Mouse (Mus musculus): Measurements from ENCODE around the gene Igfbp6.
"Not testable (repeated sequence)": the region's sequence is repeated elsewhere in the genome, so short reads cannot be mapped to it uniquely, and the experiment has no call there.

Igfbp6 gene

GRCm38 (mm10) chr15:102136129-102136758, 7.9 kb upstream of the Igfbp6 start, which contains the start of gene Spryd3:
Gene Spryd3 (minus strand): TSS chr15:102136234.
- peak; percentile 98 for DNase-seq (ENCODE audit: low read depth, low spot score)

DNA sequence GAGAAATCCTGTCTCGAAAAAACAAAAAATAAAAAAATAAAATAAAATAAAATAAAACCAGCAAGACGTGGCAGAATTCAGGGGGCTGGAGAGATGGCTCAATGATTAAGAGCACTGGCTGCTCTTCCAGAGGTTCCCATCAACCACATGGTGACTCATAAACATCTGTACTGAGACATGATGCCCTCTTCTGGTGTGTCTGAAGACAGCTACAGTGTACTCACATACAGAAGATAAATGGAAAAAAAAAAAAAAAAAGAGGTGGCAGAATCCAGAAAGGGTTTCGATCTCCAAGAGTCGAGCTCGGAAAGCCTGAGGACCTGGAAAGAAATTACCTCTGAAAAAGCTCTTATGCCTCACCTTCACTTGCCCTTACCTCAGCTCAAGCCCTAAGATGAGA, 3.0 kb upstream of the Igfbp6 start:
- DNase-seq (ENCODE audit: low read depth, low spot score), result no peak

DNA sequence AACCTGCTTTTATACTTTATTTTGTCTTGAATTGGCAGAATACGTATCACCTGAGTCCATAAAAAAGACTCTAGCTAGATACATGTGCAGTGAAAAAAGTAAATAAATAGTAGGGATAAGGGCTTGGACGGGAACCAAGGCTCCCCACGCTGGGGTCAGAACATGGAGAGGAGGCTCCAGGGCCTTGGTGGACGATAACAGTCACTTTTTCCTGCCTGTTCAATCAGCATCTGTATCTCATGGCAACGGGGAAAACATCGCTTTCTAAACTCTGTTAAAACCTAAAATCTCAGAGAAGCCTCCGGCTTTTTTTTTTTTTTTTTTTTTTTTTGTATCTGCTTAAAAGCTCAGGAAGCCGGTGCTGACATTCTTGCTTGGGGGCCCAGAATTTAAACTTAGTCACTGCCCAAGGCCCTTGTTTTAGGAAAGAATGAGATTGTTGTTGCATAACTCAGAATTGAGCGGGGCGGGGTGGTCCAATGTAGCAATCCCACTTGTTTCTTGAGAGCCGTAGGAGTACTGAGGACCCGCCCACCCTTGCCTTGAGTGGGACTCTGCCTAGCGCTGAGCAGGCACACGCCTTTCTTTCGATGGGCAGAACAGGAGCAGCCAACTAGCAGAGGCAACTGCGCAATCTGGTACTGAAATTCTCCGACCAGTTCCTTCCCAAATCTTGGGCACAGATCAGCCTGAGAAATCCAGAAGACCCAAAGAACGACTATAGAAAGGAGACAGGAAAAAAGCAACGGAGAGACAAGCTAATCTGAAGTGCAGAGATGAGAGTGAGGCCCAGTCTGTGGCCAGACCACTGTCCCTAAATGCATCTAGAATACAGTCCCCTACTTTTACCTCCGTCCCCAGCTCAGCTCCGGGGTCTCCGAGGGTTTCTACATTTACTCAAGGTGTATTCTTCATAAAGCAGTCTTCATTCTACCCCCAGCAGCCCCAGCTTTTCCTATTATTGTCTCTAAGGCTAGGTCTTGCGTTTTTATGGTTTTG, 949 bp upstream of the Igfbp6 start:
- no peak for DNase-seq (ENCODE audit: low read depth, low spot score)

DNA sequence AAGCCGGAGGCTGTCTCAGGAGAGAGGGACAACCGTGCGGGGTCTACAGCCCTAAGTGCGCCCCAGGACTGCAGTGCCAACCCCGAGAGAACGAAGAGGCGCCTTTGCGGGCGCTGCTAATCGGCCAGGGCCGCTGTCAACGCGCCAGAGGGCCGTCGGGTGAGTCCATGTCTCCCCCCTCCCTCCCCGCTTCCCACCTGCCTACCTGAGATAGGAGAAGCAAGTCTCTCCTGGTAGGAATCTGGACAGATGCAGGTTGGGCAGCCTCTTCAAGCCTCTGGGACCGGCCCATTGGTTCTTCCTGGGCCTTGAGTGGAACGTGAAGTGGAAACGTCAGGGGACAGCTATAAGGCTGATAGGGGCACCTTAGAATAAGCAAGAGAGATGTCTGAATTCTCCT, 564 bp downstream of the Igfbp6 start:
- no peak for DNase-seq (ENCODE audit: low read depth, low spot score)

- no peak for DNase-seq (ENCODE audit: low read depth, low spot score)
These were observed 1.2 kb downstream of the Igfbp6 start for GRCm38 (mm10) chr15:102145330-102145729.

GRCm38 (mm10) chr15:102146089-102146488, 1.9 kb downstream of the Igfbp6 start:
- DNase-seq (ENCODE audit: low read depth, low spot score), result no peak

DNA sequence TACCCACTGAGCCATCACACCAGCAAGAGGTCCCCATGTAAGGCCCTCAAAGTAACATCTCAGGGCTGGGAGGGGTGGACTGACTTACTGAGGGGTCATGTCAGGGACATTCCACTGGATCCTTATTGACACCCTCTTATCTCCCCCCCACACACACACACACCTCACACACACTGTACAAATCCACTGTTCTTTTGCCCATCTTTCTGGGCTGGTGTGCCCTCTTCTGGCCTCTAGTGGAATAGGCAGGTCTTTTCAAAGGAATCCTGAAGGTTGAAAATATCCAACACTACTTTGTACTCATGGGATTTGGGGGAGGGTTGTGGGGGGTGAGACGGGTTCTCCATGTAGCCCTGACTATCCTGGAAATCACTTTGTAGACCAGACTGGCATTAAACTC, 2.7 kb downstream of the Igfbp6 start:
- peak; percentile 71 for DNase-seq (ENCODE audit: low read depth, low spot score)

GRCm38 (mm10) chr15:102147674-102148402, 3.7 kb downstream of the Igfbp6 start:
- peak; percentile 32 for DNase-seq (ENCODE audit: low read depth, low spot score)

DNA sequence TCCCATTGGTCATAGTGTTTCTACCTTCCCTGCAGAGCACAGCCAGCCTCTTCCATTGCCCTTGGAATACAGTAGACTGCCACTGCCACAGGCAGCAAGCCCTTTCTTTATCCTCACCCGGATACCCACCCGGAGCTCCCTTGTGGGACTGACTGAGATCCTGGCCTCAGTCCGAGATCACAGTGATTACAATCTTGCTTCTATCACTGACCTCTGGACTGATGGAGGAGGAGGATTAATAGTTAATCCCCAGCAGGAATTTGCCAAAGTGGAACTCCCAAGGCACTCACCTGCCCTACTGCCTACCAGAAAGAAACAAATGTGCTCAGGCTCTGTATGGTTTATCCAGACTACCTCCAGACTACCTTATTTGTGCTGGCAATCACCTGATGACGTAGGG, 5.4 kb downstream of the Igfbp6 start:
- DNase-seq (ENCODE audit: low read depth, low spot score), result no peak

DNA sequence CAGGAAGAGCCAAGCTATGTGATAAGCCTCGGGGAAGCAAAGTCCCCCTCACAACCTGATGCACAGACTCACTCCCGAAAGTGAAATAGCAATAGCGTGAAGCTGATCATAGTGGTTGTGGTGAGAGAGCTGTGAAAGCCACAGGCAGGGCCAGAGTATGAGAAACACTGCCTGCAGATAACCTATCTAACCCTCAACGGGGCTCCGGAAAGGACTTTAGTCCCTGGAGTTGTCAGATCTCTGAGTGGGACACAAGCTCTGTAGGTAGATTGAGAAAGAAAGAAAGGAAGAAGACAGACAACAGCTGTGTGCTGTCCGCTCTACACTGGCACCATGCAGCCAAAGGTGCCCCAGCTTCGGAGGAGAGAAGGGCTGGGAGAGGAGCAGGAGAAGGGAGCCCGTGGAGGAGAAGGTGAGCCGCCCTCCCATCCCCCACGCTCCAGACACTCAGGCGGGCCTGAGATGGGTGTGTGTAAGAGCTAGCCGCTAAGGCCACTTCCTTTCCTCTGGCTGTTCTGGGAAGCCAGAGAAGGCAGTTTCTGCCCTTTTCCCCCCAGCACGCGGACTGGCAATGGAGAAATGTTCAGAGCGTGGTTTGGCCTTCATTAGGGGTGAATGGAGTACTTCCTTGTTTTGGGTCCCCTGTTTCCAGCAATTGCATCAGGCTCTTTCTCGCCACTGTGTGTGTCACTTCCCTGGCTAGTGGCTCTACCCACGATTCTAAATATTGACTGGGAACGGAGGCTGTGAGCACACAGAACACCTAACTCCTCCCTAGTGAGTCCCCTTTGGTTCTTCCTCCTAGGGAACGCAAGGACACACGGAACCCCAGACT, 6.4 kb downstream of the Igfbp6 start, which contains the start of gene Soat2:
TSS of gene Soat2 (plus strand) at position 226 of the 835 bp plus-strand sequence.
- peak; percentile 33 for DNase-seq (ENCODE audit: low read depth, low spot score)

DNA sequence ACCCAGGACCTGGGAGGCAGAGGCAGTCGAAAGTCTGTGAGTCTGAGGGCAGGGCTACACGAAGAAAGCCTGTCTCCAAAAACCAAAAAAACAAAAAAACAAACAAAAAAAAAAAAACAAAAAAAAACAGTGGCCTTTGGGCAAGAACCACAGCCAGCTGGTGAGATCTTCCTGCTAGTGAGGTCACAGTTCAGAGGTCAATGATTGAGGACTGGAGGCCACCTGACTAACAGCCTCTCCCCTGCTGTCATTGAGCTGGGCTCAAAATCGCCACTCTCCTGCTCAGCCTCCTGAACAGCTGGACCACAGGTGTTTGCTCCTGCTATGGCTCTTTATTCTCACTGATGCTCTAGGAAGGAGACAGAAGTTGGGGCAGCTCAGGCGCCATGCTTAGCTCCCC, 8.5 kb downstream of the Igfbp6 start:
- no peak for DNase-seq (ENCODE audit: low read depth, low spot score)

- not testable (repeated sequence) for DNase-seq (ENCODE audit: low read depth, low spot score)
These were observed 10.8 kb downstream of the Igfbp6 start for GRCm38 (mm10) chr15:102155006-102155405.

- no peak for DNase-seq (ENCODE audit: low read depth, low spot score)
These were observed 12.7 kb downstream of the Igfbp6 start for GRCm38 (mm10) chr15:102156836-102157235.

DNA sequence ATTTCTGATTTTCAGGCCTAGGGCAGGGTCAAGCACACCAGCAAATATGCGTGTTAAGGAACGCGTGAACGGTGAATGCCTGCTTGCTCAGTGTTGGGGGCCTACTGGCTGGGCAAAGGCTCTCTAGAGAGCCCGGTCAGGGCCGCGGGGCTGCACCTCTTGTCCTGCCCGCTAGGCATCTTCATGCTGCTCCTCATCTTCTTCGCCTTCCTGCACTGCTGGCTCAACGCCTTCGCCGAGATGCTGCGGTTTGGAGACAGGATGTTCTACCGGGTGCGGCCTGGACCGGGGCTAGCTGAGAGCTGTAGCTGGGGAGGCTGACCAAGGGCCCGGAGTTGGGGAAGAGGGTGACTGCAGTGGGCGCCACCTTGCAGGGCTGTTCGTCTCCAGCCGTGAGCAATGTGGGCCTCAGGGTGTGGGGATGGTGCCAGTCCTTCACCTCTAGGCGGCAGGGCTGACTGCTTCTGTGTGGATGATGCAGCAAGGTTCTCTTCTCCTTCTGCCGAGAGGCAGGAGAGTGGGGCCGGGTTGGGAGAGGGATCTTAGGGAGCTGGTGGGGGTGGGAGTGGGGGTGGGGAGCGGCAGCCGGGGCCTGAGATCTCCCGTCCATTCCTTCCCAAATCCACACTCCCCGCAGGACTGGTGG, 16.4 kb downstream of the Igfbp6 start:
- peak; percentile 31 for DNase-seq (ENCODE audit: low read depth, low spot score)

DNA sequence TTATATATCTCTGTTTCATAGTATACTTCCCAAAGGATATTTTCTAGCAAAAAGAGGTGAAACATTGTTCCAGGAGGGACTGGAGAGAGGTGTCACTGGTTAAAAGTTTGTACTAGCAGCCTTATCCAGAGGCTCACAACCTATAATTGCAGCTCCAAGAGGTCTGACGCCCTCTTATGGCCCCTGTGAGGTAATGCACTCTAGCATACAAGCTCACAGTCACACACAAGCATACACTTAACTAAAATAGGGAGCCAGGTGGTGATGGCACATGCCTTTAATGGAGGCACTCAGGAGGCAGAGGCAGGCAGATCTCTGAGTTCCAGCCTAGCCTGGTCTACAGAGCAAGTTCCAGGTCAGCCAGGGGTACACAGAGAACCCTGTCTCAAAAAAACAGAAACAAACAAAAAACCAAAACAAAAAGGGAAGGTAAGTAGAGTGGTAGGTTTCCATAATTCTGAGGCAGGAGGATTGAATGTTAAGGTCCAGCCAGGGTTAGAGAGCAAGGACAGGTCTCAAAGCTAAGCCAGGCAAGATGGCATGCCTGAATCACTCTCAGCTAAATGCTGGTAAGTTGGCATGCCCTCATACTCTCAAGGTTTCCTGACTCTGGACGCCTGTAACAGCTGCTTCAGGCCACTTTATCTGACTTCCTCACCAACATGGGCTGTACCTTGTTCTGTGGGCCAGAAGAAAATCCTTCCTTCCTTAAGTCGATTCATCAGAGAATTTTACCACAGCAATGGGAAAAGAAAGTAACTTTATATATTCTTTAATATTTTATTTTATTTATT, 19.9 kb downstream of the Igfbp6 start:
- DNase-seq (ENCODE audit: low read depth, low spot score), result no peak

DNA sequence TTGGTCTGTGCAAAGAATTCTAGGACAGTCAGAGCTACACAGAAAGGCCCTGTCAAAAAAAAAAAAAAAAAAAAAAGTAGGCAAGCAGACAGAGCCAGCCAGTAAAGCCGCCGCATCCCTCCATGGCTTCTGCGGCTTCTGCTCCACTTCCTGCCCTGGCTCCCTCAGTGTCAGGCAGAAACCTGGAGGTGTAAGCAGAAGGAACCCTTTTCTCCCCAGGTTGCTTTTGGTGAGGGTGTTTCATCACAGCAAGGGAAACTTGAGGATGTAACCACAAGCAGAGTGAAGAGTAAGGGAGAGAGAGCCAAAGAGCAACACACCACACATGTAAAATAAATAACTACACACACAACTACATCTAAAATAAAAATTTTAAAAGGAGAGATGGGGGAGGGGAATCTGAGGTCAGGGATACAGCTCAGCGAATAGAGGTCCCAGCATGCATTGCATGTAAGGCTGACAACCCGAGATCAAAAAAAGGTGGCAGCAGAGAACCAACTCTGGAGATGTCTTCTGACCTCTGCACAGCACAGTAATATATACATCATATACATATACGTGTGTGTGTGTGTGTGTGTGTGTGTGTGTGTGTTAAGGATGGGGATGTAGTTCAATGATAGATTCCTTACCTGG, 21.4 kb downstream of the Igfbp6 start:
- DNase-seq (ENCODE audit: low read depth, low spot score), result peak; percentile 37

GRCm38 (mm10) chr15:102167620-102168021, 23.5 kb downstream of the Igfbp6 start:
- no peak for DNase-seq (ENCODE audit: low read depth, low spot score)

DNA sequence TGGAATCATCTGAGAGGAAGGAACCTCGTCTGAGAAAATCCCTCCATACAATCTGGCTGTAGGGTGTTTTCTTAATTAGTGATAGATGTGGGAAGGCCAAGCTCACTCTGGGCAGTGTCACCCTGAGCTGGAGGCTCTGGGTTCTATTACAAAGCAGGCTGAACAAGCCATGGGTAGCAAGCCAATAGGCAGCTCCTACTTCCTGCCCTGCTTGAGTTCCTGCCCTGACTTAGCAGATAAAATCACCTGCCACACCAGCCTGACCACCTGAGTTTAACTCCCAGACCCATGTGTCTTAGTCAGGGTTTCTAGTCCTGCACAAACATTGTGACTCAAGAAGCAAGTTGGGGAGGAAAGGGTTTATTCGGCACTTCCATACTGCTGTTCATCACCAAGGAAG, 24.9 kb downstream of the Igfbp6 start:
- no peak for DNase-seq (ENCODE audit: low read depth, low spot score)

DNA sequence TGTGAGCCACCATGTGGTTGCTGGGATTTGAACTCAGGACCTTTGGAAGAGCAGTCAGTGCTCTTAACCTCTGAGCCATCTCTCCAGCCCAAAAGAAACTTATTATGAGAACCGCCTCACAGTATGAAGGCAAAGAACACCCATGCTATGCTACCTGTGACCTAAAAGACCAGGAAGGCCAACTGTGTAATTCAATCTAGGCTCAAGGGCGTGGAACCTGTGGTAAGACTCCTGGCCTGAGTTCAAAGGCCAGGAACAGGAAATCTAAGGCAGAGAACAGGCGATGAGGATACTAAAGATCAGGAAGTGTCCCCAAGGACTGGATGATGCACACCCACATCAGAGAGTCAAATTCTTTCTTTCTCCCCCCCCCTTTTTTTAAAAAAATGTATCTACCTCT, 29.4 kb downstream of the Igfbp6 start:
- DNase-seq (ENCODE audit: low read depth, low spot score), result no peak
